Mouse (Mus musculus) brown adipose tissue, adult 24 weeks (tissue): ENCODE results near the gene Cass4. TPM values are rescaled to one million over a fixed set of nuclear protein-coding genes. Genes with fewer than 3 reads are reported as not detected.

Experiments used
- H3K27ac ChIP-seq: fragments of 200-500 bp; replicated peaks from 2 replicates; pipeline ENCODE4 v1.5.1; 2012; ENCODE audit warnings: low read depth, mild to moderate bottlenecking, low read length
- H3K4me1 ChIP-seq: fragments of 200-500 bp; 2 replicates; pipeline ENCODE4 v1.6.1; 2012; ENCODE audit warnings: low read length, mixed read lengths; ENCODE audit not compliant: control insufficient read depth, insufficient read depth, insufficient read length
- H3K4me3 ChIP-seq: fragments of 200-500 bp; 2 replicates; pipeline ENCODE4 v1.5.1; 2012; ENCODE audit warnings: low read depth, mild to moderate bottlenecking, low read length, moderate library complexity; ENCODE audit not compliant: insufficient read depth
- polyA plus RNA-seq: library from polyadenylated mRNA; stranded (reverse); fragments of >200 nt; gene quantifications from 2 replicates; pipeline ENCODE4 v1.2.4, GENCODE M21; 2012; ENCODE audit not compliant: missing spikeins, insufficient read depth, insufficient read length

The Cass4 gene
- 0.63 and 0.75 TPM in 2 replicates for polyA plus RNA-seq

- Histone ChIP-seq H3K4me3 (peak within 1 kb of the TSS; percentile 46), H3K4me1 (no peaks in the 10 kb centered on the region), H3K27ac (peak within 1 kb of the TSS; percentile 68)
Measured at GRCm38 (mm10) chr2:172393391-172394051, at the start of gene Cass4. Gene Cass4 (plus strand): TSS chr2:172393794.

DNA sequence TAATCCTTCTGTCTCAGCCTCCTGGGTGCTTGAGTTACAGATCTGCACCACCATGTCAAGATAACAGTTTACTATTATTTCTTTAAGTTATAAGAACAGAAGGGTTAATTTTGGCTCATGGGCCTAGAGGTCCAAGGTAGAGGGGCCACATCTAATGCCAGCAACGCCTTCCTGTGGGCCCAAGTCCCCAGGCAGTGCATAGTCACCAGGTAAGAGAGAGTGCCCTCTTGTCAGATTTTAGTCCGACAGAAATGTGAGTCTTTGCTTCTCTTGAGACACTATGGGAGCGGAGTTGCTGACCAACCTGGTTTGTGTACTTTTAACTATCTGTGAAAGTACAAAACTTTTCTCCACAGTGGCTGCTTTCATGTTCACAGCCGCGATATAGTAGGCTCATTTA lies 48.9 kb upstream of the Cass4 start:
- H3K27ac ChIP-seq: no peak overlapping the region
- H3K4me1 ChIP-seq: no peaks in the 10 kb centered on the region
- H3K4me3 ChIP-seq: no peak overlapping the region

- no peaks in the 10 kb centered on the region for H3K4me1 ChIP-seq
- no peak within 1 kb of the TSS for H3K27ac ChIP-seq
- peak within 1 kb of the TSS; percentile 73 for H3K4me3 ChIP-seq
Measured at GRCm38 (mm10) chr2:172345258-172345738, 48.3 kb upstream of the Cass4 start, which contains the start of gene Fam210b. Gene Fam210b (plus strand): TSS chr2:172345565.

- H3K4me3 ChIP-seq: peak overlapping the region; percentile 73
- no peaks in the 10 kb centered on the region for H3K4me1 ChIP-seq
- no peak overlapping the region for H3K27ac ChIP-seq
Measured at GRCm38 (mm10) chr2:172346034-172346929, 47.3 kb upstream of the Cass4 start.

- H3K27ac ChIP-seq: no peak overlapping the region
- no peaks in the 10 kb centered on the region for H3K4me1 ChIP-seq
- no peak overlapping the region; the same call in 1 of the 2 replicates for H3K4me3 ChIP-seq
Measured at GRCm38 (mm10) chr2:172346933-172347611, 46.5 kb upstream of the Cass4 start.

GRCm38 (mm10) chr2:172348297-172348950 lies 45.2 kb upstream of the Cass4 start:
- H3K4me3 ChIP-seq: no peak overlapping the region
- H3K4me1 ChIP-seq: no peaks in the 10 kb centered on the region
- H3K27ac ChIP-seq: no peak overlapping the region

GRCm38 (mm10) chr2:172349776-172350175 lies 43.8 kb upstream of the Cass4 start:
- H3K4me3 ChIP-seq: no peak overlapping the region
- H3K27ac ChIP-seq: no peak overlapping the region
- H3K4me1 ChIP-seq: no peaks in the 10 kb centered on the region

DNA sequence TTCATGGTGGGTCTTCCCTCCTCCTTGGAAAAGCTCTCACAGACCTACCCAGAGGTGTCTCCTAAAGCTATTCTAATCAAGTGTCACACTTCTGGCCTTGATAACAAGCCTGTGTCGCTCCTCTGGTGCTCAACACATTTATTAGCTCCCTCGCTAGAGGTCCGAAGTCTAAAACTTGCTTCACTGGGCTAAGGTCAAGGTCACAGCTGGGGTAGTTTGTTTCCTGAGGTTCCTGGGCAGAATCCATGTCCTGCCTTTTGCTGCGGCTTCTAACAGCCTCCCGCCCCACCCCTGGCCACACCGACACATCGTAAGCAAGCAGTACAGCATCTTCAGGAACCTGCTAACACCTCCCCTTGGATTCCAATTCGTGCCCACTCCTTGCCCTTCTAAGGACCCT lies 42.8 kb upstream of the Cass4 start:
- Histone ChIP-seq H3K4me3 (no peak overlapping the region), H3K27ac (no peak overlapping the region), H3K4me1 (no peaks in the 10 kb centered on the region)

DNA sequence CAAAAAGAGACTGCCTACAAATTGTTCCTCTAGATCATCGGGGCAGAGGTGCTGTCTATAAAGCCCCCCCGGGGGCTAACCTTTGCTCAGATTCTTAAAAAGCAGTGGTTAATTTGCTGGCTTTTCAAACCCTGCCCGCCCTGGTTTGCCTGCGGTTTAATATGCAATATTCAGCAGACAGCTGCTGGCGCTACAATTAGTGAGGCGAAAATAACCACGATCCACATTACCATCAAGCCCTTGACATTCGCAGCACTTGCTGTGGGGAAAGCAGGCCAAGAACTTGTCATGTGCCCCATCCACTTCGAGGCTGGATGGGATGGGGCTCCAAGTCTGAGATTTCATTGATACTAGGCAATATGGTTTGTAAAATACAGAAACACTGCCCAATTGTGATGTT lies 40.4 kb upstream of the Cass4 start:
- H3K27ac ChIP-seq: no peak overlapping the region
- no peak overlapping the region for H3K4me3 ChIP-seq

GRCm38 (mm10) chr2:172354761-172355160 lies 38.8 kb upstream of the Cass4 start:
- Histone ChIP-seq H3K4me3 (no peak overlapping the region), H3K4me1 (no peaks in the 10 kb centered on the region), H3K27ac (no peak overlapping the region)

More for the DNA sequence above, 40.4 kb upstream of the Cass4 start:
- no peaks in the 10 kb centered on the region for H3K4me1 ChIP-seq

GRCm38 (mm10) chr2:172355833-172356232 lies 37.8 kb upstream of the Cass4 start:
- H3K4me1 ChIP-seq: no peaks in the 10 kb centered on the region
- no peak overlapping the region for H3K4me3 ChIP-seq
- no peak overlapping the region for H3K27ac ChIP-seq

- Histone ChIP-seq H3K27ac (no peak overlapping the region), H3K4me3 (no peak overlapping the region), H3K4me1 (no peaks in the 10 kb centered on the region)
Measured at GRCm38 (mm10) chr2:172363176-172363575, 30.4 kb upstream of the Cass4 start.

DNA sequence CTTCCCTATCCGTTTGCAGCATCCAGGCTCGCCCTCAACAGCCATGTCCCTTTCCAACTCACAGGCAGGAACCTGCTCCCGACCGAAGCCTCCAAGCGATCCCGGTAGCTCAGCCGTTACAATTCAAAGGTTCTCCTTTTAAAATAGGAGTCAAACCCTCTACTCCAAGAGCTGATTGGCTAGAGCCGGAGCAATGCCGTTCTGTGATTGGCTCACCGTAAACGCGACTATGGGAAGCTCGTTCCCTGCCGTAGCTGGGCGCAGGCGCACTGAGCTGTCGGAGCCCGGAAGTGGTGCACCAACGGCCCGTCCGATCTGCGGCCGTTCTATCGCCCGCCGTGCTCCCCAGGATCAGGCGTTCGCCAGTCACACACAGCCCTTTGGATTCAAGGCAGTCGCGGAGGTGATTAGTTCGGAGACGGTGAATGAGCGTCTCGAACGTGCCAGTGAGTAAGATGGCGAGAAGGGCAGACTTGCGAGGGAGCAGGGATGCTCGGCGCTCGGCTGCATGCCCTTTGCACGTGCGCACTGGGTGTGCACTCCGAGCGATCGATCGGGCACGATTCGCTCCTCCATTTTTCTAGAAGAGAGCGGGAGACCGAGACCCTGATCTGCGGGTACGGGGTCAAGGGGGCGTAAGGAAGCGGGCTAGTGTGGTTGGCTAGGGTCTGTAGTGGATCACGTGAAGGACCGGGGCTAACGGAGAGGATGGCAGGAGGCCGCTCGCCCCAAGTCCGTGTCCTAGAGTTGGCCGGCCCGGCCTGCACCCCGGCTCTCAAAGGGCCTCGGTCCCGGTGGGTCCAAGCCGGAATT lies 23.0 kb upstream of the Cass4 start, which contains the start of the genes Aurka and Cstf1:
Gene Aurka (minus strand): TSS at position 125 of the 813 bp plus-strand sequence.
Gene Cstf1 (plus strand): TSS at position 271 of the 813 bp plus-strand sequence.
- H3K4me3 ChIP-seq: peak within 1 kb of the TSS; percentile 74
- no peaks in the 10 kb centered on the region for H3K4me1 ChIP-seq
- H3K27ac ChIP-seq: peak within 1 kb of the TSS; percentile 93

- Histone ChIP-seq H3K4me1 (no peaks in the 10 kb centered on the region), H3K27ac (no peak overlapping the region)
Measured at GRCm38 (mm10) chr2:172371258-172371657, 22.3 kb upstream of the Cass4 start.

More at GRCm38 (mm10) chr2:172371258-172371657, 22.3 kb upstream of the Cass4 start:
- H3K4me3 ChIP-seq: peak overlapping the region; percentile 74
